Mouse (Mus musculus) heart, embryonic 16.5 days (tissue): ENCODE results near the gene Arsb. TPM values are rescaled to one million over a fixed set of nuclear protein-coding genes. Genes with fewer than 3 reads are reported as not detected.

Experiments used
- ATAC-seq: fragments of 200-750 bp; cut with Nextera tagmentation; replicated peaks from 2 replicates; pipeline ENCODE4 v1.8.0; 2017; ENCODE audit warnings: moderate number of reproducible peaks; ENCODE audit not compliant: insufficient read depth, low FRiP score; ENCODE audit errors: extremely low read depth
- H3K27ac ChIP-seq: fragments of 300-500 bp; sonication (generic); 2 replicates; pipeline ENCODE4 v1.5.1; 2014; ENCODE audit warnings: mild to moderate bottlenecking, low read length, control low read depth, moderate library complexity
- H3K27me3 ChIP-seq: fragments of 300-500 bp; sonication (generic); 2 replicates; pipeline ENCODE4 v1.6.1; 2014; ENCODE audit warnings: low read length, mixed read lengths; ENCODE audit not compliant: control insufficient read depth, insufficient read depth
- H3K36me3 ChIP-seq: fragments of 300-500 bp; sonication (generic); 2 replicates; pipeline ENCODE4 v1.6.1; 2014; ENCODE audit not compliant: control insufficient read depth, insufficient read depth
- H3K4me1 ChIP-seq: fragments of 300-500 bp; sonication (generic); 2 replicates; pipeline ENCODE4 v1.6.1; 2014; ENCODE audit warnings: low read length, mixed read lengths; ENCODE audit not compliant: control insufficient read depth, insufficient read depth
- H3K4me2 ChIP-seq: fragments of 300-500 bp; sonication (generic); 2 replicates; pipeline ENCODE4 v1.6.1; 2014; ENCODE audit warnings: low read depth, mild to moderate bottlenecking, control low read depth, low read length
- H3K4me3 ChIP-seq: fragments of 300-500 bp; sonication (generic); 2 replicates; pipeline ENCODE4 v1.5.1; 2014; ENCODE audit warnings: mild to moderate bottlenecking, control low read depth, low read length
- H3K9ac ChIP-seq: fragments of 300-500 bp; sonication (generic); 2 replicates; pipeline ENCODE4 v1.6.1; 2014; ENCODE audit warnings: low read length, control low read depth
- H3K9me3 ChIP-seq: fragments of 300-500 bp; sonication (generic); replicated peaks from 2 replicates; pipeline ENCODE4 v1.6.1; 2016; ENCODE audit warnings: low read length; ENCODE audit not compliant: control insufficient read depth
- WGBS: fragments of 180-500 bp; shearing (Covaris S2); extraction: QIAGEN DNeasy Blood & Tissue Kit; methylation state at CpG from one replicate; pipeline ENCODE4 v1.1.7; 2014; 5-methylcytosine and 5-hydroxymethylcytosine counted together
- polyA plus RNA-seq: library from polyadenylated mRNA; unstranded; fragments of >200 nt; fragmentation: Nextera tagmentation; extraction: Ambion mirVana; gene quantifications from 2 replicates; pipeline ENCODE4 v1.2.1, GENCODE M21; 2015

The Arsb gene
- polyA plus RNA-seq, 1 experiment from 2014 or later: 10.0 TPM

DNA sequence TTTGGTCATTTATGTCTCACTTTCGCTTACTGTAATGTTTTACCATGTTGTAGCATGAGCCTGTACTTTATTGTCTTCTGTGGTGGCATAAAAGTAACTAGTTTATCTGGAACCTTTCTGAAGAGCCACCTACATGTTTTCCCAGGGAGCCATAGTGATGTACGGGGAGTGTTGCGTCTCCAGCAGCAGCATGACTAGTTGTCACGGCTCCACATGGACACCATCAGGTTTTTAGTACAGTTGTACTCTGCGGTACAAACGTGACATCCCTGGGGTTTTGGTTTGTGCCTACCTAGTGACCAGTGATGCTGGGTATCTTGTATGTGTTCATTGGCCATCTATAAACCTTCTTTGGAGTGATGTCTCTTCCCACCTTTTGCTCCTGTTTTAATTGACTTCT lies 77.2 kb downstream of the Arsb start:
- H3K9me3 ChIP-seq: no peaks in the 10 kb centered on the region
- no peaks in the 10 kb centered on the region for H3K27me3 ChIP-seq
- H3K36me3 ChIP-seq: no peaks in the 10 kb centered on the region
- no peak overlapping the region for H3K4me2 ChIP-seq
- peaks cover 18% of the 10 kb centered on the region for H3K4me1 ChIP-seq
- 92% methylated on average over 6 of the region's 6 CpGs for WGBS
- no peak for ATAC-seq
- H3K27ac ChIP-seq: no peak overlapping the region
- H3K4me3 ChIP-seq: no peak overlapping the region
- no peak overlapping the region for H3K9ac ChIP-seq

GRCm38 (mm10) chr13:93849751-93850355 lies 78.4 kb downstream of the Arsb start:
- no peak overlapping the region for H3K27ac ChIP-seq
- WGBS: 77% methylated on average over 5 of the region's 5 CpGs

DNA sequence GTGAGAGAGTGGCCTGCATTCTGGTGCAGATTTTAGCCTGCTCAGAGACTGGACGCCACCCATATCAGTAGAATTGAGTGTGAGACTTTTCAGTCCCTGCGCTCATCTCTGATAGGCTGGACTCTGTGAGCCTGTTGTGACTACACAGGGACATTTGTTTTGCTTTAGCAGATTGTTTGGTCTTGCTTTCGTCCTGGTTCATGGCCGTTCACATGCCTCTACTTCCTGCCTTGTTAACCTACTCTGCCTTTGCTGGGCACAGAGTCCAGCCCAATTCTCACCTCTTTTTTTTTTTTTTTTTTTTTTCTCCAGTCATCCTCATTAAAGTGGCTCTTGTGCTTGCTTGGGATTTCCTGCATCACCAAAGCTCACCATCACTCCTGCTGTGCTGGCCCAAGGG lies 79.2 kb downstream of the Arsb start:
- no peak overlapping the region for H3K9ac ChIP-seq
- no peak overlapping the region for H3K4me2 ChIP-seq
- ATAC-seq: no peak
- H3K4me1 ChIP-seq: peaks cover 21% of the 10 kb centered on the region
- no peaks in the 10 kb centered on the region for H3K9me3 ChIP-seq
- H3K27ac ChIP-seq: peak overlapping the region; percentile 42; the same call in 1 of the 2 replicates
- H3K4me3 ChIP-seq: no peak overlapping the region
- H3K36me3 ChIP-seq: no peaks in the 10 kb centered on the region
- WGBS: 36% methylated on average over 4 of the region's 4 CpGs
- no peaks in the 10 kb centered on the region for H3K27me3 ChIP-seq

More at GRCm38 (mm10) chr13:93849751-93850355, 78.4 kb downstream of the Arsb start:
- Histone ChIP-seq H3K4me1 (peaks cover 18% of the 10 kb centered on the region), H3K4me3 (no peak overlapping the region), H3K9me3 (no peaks in the 10 kb centered on the region), H3K4me2 (no peak overlapping the region), H3K27me3 (no peaks in the 10 kb centered on the region), H3K36me3 (no peaks in the 10 kb centered on the region), H3K9ac (no peak overlapping the region)
- ATAC-seq: no peak

DNA sequence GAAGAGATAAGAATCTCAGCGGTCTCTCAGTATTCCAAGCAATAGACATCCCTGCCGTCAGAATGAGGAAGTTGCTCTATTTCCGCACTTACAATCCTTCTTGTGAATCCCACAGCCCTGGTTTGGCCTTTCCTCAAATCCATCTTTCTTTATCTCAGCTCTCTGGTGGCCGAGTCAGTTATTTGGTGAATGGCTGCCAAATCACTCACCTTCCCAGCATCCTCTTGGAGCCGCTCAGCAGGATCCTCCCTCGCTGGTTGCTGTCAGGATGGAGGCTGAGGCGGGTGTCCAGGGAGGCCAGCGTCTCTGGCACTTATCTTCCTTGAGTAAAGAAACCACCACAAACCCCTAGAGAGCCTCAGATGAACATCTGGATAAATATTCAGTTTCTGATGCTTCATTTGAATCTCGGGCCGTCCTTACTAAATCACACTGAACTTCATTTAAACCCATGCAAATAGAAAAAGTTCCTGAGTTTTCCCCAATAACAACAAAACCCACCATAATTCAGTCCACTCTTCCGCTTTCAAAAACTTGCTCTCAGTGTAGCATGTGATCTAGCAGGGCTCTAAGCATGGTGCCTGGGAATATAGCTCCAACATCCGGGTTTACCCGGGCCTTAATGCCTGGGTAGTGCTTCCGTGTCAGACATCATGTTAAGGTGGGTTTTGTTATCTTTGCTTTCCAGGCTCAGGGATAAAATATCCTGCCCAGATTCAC lies 81.1 kb downstream of the Arsb start:
- no peaks in the 10 kb centered on the region for H3K9me3 ChIP-seq
- 0 out of 2 replicates have a peak overlapping the region, but pooled peaks have one; percentile 0 for H3K4me2 ChIP-seq
- 47% methylated on average over 14 of the region's 14 CpGs for WGBS
- no peak overlapping the region; the same call in 1 of the 2 replicates for H3K27ac ChIP-seq
- H3K4me1 ChIP-seq: peaks cover 18% of the 10 kb centered on the region
- no peak overlapping the region for H3K9ac ChIP-seq
- no peak overlapping the region for H3K4me3 ChIP-seq
- H3K36me3 ChIP-seq: no peaks in the 10 kb centered on the region
- peak; percentile 47; the same call in 1 of the 2 replicates for ATAC-seq
- H3K27me3 ChIP-seq: no peaks in the 10 kb centered on the region

DNA sequence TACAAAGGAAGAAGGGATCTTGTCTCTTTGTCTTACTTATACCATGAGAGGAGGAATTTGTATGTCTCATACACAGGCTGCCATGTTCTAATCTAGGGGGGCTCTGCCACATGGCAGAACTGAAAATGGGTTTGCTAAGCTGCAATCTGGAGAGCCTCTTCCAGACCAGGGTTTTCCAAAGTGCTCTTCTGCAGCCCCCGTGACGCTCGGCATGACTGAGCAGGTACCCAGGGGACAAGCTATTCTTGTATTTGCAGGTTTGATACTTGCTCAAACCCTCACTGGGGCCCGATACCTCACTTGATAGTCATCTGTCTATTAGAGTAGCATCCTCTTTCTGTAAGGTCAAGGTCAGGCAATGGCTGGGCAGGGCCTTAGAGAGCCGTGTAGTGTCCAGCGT lies 82.3 kb downstream of the Arsb start:
- Histone ChIP-seq H3K9me3 (no peaks in the 10 kb centered on the region), H3K27me3 (no peaks in the 10 kb centered on the region), H3K4me2 (no peak overlapping the region), H3K4me3 (no peak overlapping the region), H3K27ac (no peak overlapping the region), H3K4me1 (peaks cover 18% of the 10 kb centered on the region), H3K9ac (no peak overlapping the region), H3K36me3 (no peaks in the 10 kb centered on the region)
- no peak for ATAC-seq
- WGBS: 87% methylated on average over 6 of the region's 6 CpGs

GRCm38 (mm10) chr13:93854325-93854724 lies 82.9 kb downstream of the Arsb start:
- Histone ChIP-seq H3K4me3 (no peak overlapping the region), H3K27ac (no peak overlapping the region), H3K4me2 (no peak overlapping the region), H3K27me3 (no peaks in the 10 kb centered on the region), H3K36me3 (no peaks in the 10 kb centered on the region), H3K9ac (no peak overlapping the region), H3K9me3 (no peaks in the 10 kb centered on the region), H3K4me1 (peaks cover 18% of the 10 kb centered on the region)
- 85% methylated on average over 8 of the region's 8 CpGs for WGBS
- ATAC-seq: no peak

DNA sequence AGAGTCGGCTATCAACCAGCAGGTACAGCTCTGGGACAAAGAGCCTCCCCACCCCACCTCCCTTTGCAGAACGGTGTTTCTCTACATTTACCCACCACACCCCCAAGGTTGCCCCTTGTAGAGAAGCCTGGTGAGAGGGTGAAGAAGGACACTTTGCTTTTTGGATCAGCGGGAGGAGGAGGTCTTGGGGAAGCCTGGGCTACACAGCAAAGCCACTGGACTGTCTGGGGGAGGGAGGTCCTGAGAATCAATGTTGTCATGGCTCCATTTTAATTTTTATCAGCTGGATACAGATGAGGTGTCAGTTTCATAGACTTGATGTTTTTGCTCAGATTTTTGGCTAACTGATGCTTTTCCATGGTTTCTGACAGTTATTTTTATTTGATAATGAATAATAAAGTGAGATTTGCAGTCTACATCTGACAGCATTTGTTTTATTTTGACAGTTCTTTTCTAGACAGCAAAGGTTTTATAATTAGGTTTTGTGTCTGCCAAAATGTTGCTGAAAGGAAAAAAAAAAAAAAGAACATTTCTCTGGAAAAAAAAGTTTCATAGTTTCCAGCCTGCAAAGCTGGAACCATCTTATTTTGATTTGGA lies 83.6 kb downstream of the Arsb start:
- 71% methylated on average over 3 of the region's 3 CpGs for WGBS
- Histone ChIP-seq H3K36me3 (no peaks in the 10 kb centered on the region), H3K4me2 (no peak overlapping the region), H3K27me3 (no peaks in the 10 kb centered on the region), H3K4me1 (peaks cover 18% of the 10 kb centered on the region), H3K9ac (no peak overlapping the region), H3K9me3 (no peaks in the 10 kb centered on the region), H3K4me3 (no peak overlapping the region), H3K27ac (no peak overlapping the region; the same call in 1 of the 2 replicates)
- no peak for ATAC-seq

DNA sequence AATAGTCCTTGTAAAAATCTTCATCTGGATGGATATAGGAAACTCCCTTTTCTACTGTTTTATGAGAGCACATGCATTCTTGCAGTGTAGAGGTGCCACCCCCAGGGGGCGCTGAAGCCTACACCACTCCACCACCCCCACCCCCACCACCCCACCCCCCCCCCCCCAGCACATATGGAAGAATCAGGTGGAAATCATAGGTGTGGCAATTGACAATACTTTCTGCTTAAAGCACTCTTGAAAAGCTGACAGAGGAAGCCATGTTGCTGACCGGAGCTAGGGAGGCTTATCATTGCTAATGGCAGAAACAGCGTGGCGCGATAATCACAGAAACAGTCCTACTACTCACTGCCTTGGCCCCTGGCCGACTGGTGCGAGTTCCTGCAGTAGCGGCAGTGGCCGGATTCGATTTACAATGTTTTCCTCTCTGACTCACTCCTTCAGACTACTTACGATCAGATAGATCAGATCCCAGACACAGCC lies 84.3 kb downstream of the Arsb start:
- peak overlapping the region; percentile 40 for H3K4me3 ChIP-seq
- no peaks in the 10 kb centered on the region for H3K27me3 ChIP-seq
- WGBS: 10% methylated on average over 11 of the region's 11 CpGs
- H3K4me1 ChIP-seq: peaks cover 12% of the 10 kb centered on the region
- H3K9ac ChIP-seq: peak overlapping the region; percentile 49; the same call in 1 of the 2 replicates
- peak; percentile 66 for ATAC-seq
- H3K9me3 ChIP-seq: no peaks in the 10 kb centered on the region
- H3K36me3 ChIP-seq: no peaks in the 10 kb centered on the region
- H3K4me2 ChIP-seq: peak overlapping the region; percentile 61
- H3K27ac ChIP-seq: peak overlapping the region; percentile 37

DNA sequence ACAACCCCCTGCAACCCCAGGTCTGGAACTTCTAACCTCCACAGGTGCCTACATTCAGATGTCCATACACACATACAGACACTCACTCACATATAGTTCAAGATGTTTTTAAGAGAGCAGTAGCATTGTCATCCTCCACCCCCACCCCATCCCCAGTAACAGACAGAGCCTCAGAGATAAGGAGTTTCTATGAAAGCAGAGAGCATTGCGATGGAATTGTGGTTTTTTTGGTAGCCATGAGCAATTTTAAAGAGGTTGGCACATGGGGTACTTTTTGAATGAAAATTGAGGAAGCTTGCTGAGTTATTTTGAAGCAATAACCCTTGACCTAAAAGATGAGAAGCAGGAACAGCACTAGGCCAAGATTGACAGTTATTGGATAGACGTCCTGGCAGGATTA lies 89.8 kb downstream of the Arsb start:
- 69% methylated on average over 2 of the region's 2 CpGs for WGBS
- Histone ChIP-seq H3K9me3 (no peaks in the 10 kb centered on the region), H3K9ac (no peak overlapping the region), H3K27ac (no peak overlapping the region), H3K36me3 (no peaks in the 10 kb centered on the region), H3K4me3 (no peak overlapping the region), H3K27me3 (no peaks in the 10 kb centered on the region), H3K4me1 (no peaks in the 10 kb centered on the region), H3K4me2 (no peak overlapping the region)
- no peak for ATAC-seq
